Mouse (Mus musculus): ENCODE measurements around the gene Rps6kc1. TPM values are rescaled to one million over a fixed set of nuclear protein-coding genes. Genes with fewer than 3 reads are reported as not detected.
A peak's percentile ranks its signal among the peaks of the same experiment; 100 is the strongest.

The Rps6kc1 gene
- polyA plus RNA-seq, 1 experiment from 2014 or later = 23.8 TPM

GRCm38 (mm10) chr1:190888031-190888430, 23.5 kb downstream of the Rps6kc1 start:
- no peak overlapping the region for H3K4me2 ChIP-seq (ENCODE audit: low read length)
- H3K27me3 ChIP-seq (replicated peaks; ENCODE audit: control insufficient read depth, insufficient read depth, low read length) = no peaks in the 10 kb centered on the region
- no peak overlapping the region for H3K4me3 ChIP-seq (ENCODE audit: low read depth, low read length)
- H3K36me3 ChIP-seq (ENCODE audit: control insufficient read depth, insufficient read depth, low read length) = peaks cover 57% of the 10 kb centered on the region
- WGBS = 98% methylated on average over 2 of the region's 2 CpGs
- no peaks in the 10 kb centered on the region for H3K4me1 ChIP-seq (ENCODE audit: control insufficient read depth, insufficient read depth, low read length)
- no peak overlapping the region for H3K9ac ChIP-seq (ENCODE audit: low read length)
- DNase-seq (ENCODE audit: low spot score) = no peak
- ATAC-seq = no peak
- no peak overlapping the region for H3K27ac ChIP-seq (ENCODE audit: low read depth, low read length)
- H3K9me3 ChIP-seq (replicated peaks; ENCODE audit: control insufficient read depth, low read length) = no peaks in the 10 kb centered on the region

GRCm38 (mm10) chr1:190886014-190886413, 25.6 kb downstream of the Rps6kc1 start:
- peaks cover 45% of the 10 kb centered on the region for H3K36me3 ChIP-seq (ENCODE audit: control insufficient read depth, insufficient read depth, low read length)
- H3K27me3 ChIP-seq (replicated peaks; ENCODE audit: control insufficient read depth, insufficient read depth, low read length) = no peaks in the 10 kb centered on the region
- DNase-seq (ENCODE audit: low spot score) = no peak
- no peak for ATAC-seq
- H3K9ac ChIP-seq (ENCODE audit: low read length) = no peak overlapping the region
- H3K4me3 ChIP-seq (ENCODE audit: low read depth, low read length) = no peak overlapping the region
- H3K27ac ChIP-seq (ENCODE audit: low read depth, low read length) = no peak overlapping the region
- 89% methylated on average over 4 of the region's 4 CpGs for WGBS
- H3K9me3 ChIP-seq (replicated peaks; ENCODE audit: control insufficient read depth, low read length) = no peaks in the 10 kb centered on the region
- H3K4me2 ChIP-seq (ENCODE audit: low read length) = no peak overlapping the region
- H3K4me1 ChIP-seq (ENCODE audit: control insufficient read depth, insufficient read depth, low read length) = no peaks in the 10 kb centered on the region

GRCm38 (mm10) chr1:190881422-190881821, 30.1 kb downstream of the Rps6kc1 start:
- Histone ChIP-seq H3K27ac (ENCODE audit: low read depth, low read length) (no peak overlapping the region), H3K9ac (ENCODE audit: low read length) (no peak overlapping the region), H3K4me3 (ENCODE audit: low read depth, low read length) (no peak overlapping the region), H3K36me3 (ENCODE audit: control insufficient read depth, insufficient read depth, low read length) (peaks cover 21% of the 10 kb centered on the region), H3K9me3 (replicated peaks; ENCODE audit: control insufficient read depth, low read length) (no peaks in the 10 kb centered on the region), H3K27me3 (replicated peaks; ENCODE audit: control insufficient read depth, insufficient read depth, low read length) (no peaks in the 10 kb centered on the region), H3K4me1 (ENCODE audit: control insufficient read depth, insufficient read depth, low read length) (no peaks in the 10 kb centered on the region), H3K4me2 (ENCODE audit: low read length) (no peak overlapping the region)
- whole genome bisulfite sequencing = 4% methylated on average over 2 of the region's 2 CpGs
- DNase-seq (ENCODE audit: low spot score) = peak; percentile 88
- ATAC-seq = peak; percentile 78

DNA sequence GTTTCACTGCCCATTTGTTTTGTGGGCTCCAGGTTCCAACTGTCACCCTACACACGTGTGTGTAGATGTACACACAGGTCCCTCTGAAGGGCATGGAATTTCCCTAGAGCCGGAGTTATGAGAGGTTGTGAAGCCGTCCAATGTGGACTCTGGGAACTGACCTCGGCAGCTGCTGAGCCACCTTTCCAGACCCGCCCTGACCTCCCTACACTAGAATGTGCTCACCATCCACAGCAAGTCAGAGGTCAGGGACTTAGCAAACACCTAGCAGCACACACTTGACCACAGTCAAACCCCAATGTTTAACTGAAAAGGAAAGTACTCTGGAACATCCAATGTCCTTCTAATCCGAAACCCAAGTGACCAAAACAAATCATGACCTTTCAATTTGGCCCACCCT, 30.9 kb downstream of the Rps6kc1 start:
- peaks cover 14% of the 10 kb centered on the region for H3K36me3 ChIP-seq (ENCODE audit: control insufficient read depth, insufficient read depth, low read length)
- no peak for ATAC-seq

GRCm38 (mm10) chr1:190875751-190876150, 35.8 kb downstream of the Rps6kc1 start:
- Histone ChIP-seq H3K27me3 (replicated peaks; ENCODE audit: control insufficient read depth, insufficient read depth, low read length) (no peaks in the 10 kb centered on the region), H3K4me2 (ENCODE audit: low read length) (no peak overlapping the region), H3K9ac (ENCODE audit: low read length) (no peak overlapping the region), H3K27ac (ENCODE audit: low read depth, low read length) (no peak overlapping the region), H3K4me1 (ENCODE audit: control insufficient read depth, insufficient read depth, low read length) (no peaks in the 10 kb centered on the region), H3K9me3 (replicated peaks; ENCODE audit: control insufficient read depth, low read length) (no peaks in the 10 kb centered on the region), H3K36me3 (ENCODE audit: control insufficient read depth, insufficient read depth, low read length) (peaks cover 11% of the 10 kb centered on the region), H3K4me3 (ENCODE audit: low read depth, low read length) (no peak overlapping the region)
- ATAC-seq (no peak), DNase-seq (ENCODE audit: low spot score) (no peak)
- 97% methylated on average over 6 of the region's 6 CpGs for WGBS

More for the DNA sequence above, 30.9 kb downstream of the Rps6kc1 start:
- no peak for DNase-seq (ENCODE audit: low spot score)
- Histone ChIP-seq H3K4me3 (ENCODE audit: low read depth, low read length) (no peak overlapping the region), H3K9ac (ENCODE audit: low read length) (no peak overlapping the region), H3K27me3 (replicated peaks; ENCODE audit: control insufficient read depth, insufficient read depth, low read length) (no peaks in the 10 kb centered on the region), H3K4me1 (ENCODE audit: control insufficient read depth, insufficient read depth, low read length) (no peaks in the 10 kb centered on the region), H3K27ac (ENCODE audit: low read depth, low read length) (no peak overlapping the region), H3K4me2 (ENCODE audit: low read length) (no peak overlapping the region), H3K9me3 (replicated peaks; ENCODE audit: control insufficient read depth, low read length) (no peaks in the 10 kb centered on the region)
- WGBS = 89% methylated on average over 6 of the region's 6 CpGs

GRCm38 (mm10) chr1:190875089-190875488, 36.5 kb downstream of the Rps6kc1 start:
- Histone ChIP-seq H3K4me2 (ENCODE audit: low read length) (no peak overlapping the region), H3K4me1 (ENCODE audit: control insufficient read depth, insufficient read depth, low read length) (no peaks in the 10 kb centered on the region), H3K27me3 (replicated peaks; ENCODE audit: control insufficient read depth, insufficient read depth, low read length) (no peaks in the 10 kb centered on the region), H3K27ac (ENCODE audit: low read depth, low read length) (no peak overlapping the region), H3K4me3 (ENCODE audit: low read depth, low read length) (no peak overlapping the region), H3K9me3 (replicated peaks; ENCODE audit: control insufficient read depth, low read length) (no peaks in the 10 kb centered on the region), H3K9ac (ENCODE audit: low read length) (no peak overlapping the region), H3K36me3 (ENCODE audit: control insufficient read depth, insufficient read depth, low read length) (peaks cover 13% of the 10 kb centered on the region)
- 90% methylated on average over 4 of the region's 4 CpGs for WGBS
- ATAC-seq (no peak), DNase-seq (ENCODE audit: low spot score) (no peak)

DNA sequence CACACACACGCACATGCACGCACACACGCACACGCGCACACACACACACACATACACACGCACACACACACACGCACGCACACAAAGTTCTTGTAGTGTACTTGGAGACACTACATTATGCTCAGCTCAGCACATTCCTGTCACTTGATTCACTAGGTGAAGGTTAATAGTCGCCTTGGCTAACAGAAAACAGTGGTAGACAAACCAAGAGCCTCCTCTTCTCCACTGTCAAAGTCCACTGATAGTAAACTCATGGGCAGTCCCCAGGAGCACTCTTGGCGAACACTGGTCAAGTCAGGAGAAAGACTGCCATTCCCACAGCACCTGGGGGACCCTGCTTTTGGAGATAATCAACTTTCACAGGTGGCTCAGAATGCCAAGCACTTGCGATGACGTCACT, 40.5 kb downstream of the Rps6kc1 start:
- Histone ChIP-seq H3K4me2 (ENCODE audit: low read length) (no peak overlapping the region), H3K36me3 (ENCODE audit: control insufficient read depth, insufficient read depth, low read length) (peaks cover 33% of the 10 kb centered on the region), H3K27me3 (replicated peaks; ENCODE audit: control insufficient read depth, insufficient read depth, low read length) (no peaks in the 10 kb centered on the region), H3K9me3 (replicated peaks; ENCODE audit: control insufficient read depth, low read length) (no peaks in the 10 kb centered on the region), H3K4me1 (ENCODE audit: control insufficient read depth, insufficient read depth, low read length) (no peaks in the 10 kb centered on the region), H3K27ac (ENCODE audit: low read depth, low read length) (no peak overlapping the region), H3K4me3 (ENCODE audit: low read depth, low read length) (no peak overlapping the region), H3K9ac (ENCODE audit: low read length) (no peak overlapping the region)
- ATAC-seq (no peak), DNase-seq (ENCODE audit: low spot score) (no peak)
- 94% methylated on average over 12 of the region's 12 CpGs for WGBS

GRCm38 (mm10) chr1:190869996-190870395, 41.6 kb downstream of the Rps6kc1 start:
- ATAC-seq = no peak
- 95% methylated on average over 4 of the region's 4 CpGs for WGBS
- DNase-seq (ENCODE audit: low spot score) = no peak
- H3K27ac ChIP-seq (ENCODE audit: low read depth, low read length) = no peak overlapping the region
- H3K4me1 ChIP-seq (ENCODE audit: control insufficient read depth, insufficient read depth, low read length) = no peaks in the 10 kb centered on the region
- no peaks in the 10 kb centered on the region for H3K9me3 ChIP-seq (replicated peaks; ENCODE audit: control insufficient read depth, low read length)
- H3K4me2 ChIP-seq (ENCODE audit: low read length) = no peak overlapping the region
- peaks cover 33% of the 10 kb centered on the region for H3K36me3 ChIP-seq (ENCODE audit: control insufficient read depth, insufficient read depth, low read length)
- no peak overlapping the region for H3K4me3 ChIP-seq (ENCODE audit: low read depth, low read length)
- H3K27me3 ChIP-seq (replicated peaks; ENCODE audit: control insufficient read depth, insufficient read depth, low read length) = no peaks in the 10 kb centered on the region
- no peak overlapping the region for H3K9ac ChIP-seq (ENCODE audit: low read length)

DNA sequence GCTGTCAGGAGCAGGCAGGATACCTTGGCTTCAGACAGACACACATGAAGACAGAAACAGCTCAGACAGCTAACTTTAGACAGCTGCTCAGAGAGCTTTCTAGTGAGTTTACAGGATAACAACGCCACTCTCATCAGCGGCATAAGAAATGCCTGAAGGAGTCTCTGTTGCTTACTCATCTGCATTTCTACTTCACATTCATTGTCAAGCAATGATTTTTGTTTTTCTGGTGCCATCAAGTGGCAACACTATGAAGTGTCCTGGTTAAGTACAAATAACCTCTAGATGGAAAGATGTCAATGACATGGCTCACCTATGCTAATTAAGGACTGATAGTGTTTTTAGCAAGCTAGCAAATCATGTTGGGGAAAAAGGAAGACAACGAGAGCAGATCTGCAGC, 42.8 kb downstream of the Rps6kc1 start:
- DNase-seq (ENCODE audit: low spot score) (peak; percentile 52), ATAC-seq (no peak)
- Histone ChIP-seq H3K27ac (ENCODE audit: low read depth, low read length) (no peak overlapping the region), H3K4me1 (ENCODE audit: control insufficient read depth, insufficient read depth, low read length) (no peaks in the 10 kb centered on the region), H3K9me3 (replicated peaks; ENCODE audit: control insufficient read depth, low read length) (no peaks in the 10 kb centered on the region), H3K4me3 (ENCODE audit: low read depth, low read length) (no peak overlapping the region), H3K9ac (ENCODE audit: low read length) (no peak overlapping the region), H3K4me2 (ENCODE audit: low read length) (no peak overlapping the region), H3K36me3 (ENCODE audit: control insufficient read depth, insufficient read depth, low read length) (peaks cover 35% of the 10 kb centered on the region), H3K27me3 (replicated peaks; ENCODE audit: control insufficient read depth, insufficient read depth, low read length) (no peaks in the 10 kb centered on the region)
- whole genome bisulfite sequencing = 78% methylated on average over 3 of the region's 3 CpGs

All from forebrain, embryonic 14.5 days (tissue).